Mouse (Mus musculus) hindbrain, embryonic 12.5 days (tissue): ENCODE data around the gene H2-Ob. TPM values are rescaled to one million over a fixed set of nuclear protein-coding genes. Genes with fewer than 3 reads are reported as not detected.

ENCODE experiments used
- ATAC-seq: fragments of 200-750 bp; cut with Nextera tagmentation; 2 replicates; pipeline ENCODE4 v1.8.0; 2017; ENCODE audit warnings: moderate TSS enrichment; ENCODE audit not compliant: low FRiP score
- H3K27ac ChIP-seq: fragments of 300-500 bp; sonication (generic); 2 replicates; pipeline ENCODE4 v1.5.1; 2016; ENCODE audit warnings: mild to moderate bottlenecking
- H3K27me3 ChIP-seq: fragments of 300-500 bp; sonication (generic); 2 replicates; pipeline ENCODE4 v1.6.1; 2016; ENCODE audit warnings: mild to moderate bottlenecking
- H3K36me3 ChIP-seq: fragments of 300-500 bp; sonication (generic); 2 replicates; pipeline ENCODE4 v1.6.1; 2016; ENCODE audit warnings: mild to moderate bottlenecking
- H3K4me1 ChIP-seq: fragments of 300-500 bp; sonication (generic); 2 replicates; pipeline ENCODE4 v1.6.1; 2016
- H3K4me2 ChIP-seq: fragments of 300-500 bp; sonication (generic); replicated peaks from 2 replicates; pipeline ENCODE4 v1.6.1; 2016; ENCODE audit warnings: mild to moderate bottlenecking
- H3K4me3 ChIP-seq: fragments of 300-500 bp; sonication (generic); 2 replicates; pipeline ENCODE4 v1.5.1; 2016; ENCODE audit warnings: mild to moderate bottlenecking
- H3K9ac ChIP-seq: fragments of 300-500 bp; sonication (generic); 2 replicates; pipeline ENCODE4 v1.6.1; 2016; ENCODE audit warnings: mild to moderate bottlenecking, moderate library complexity
- H3K9me3 ChIP-seq: fragments of 300-500 bp; sonication (generic); replicated peaks from 2 replicates; pipeline ENCODE4 v1.6.1; 2016; ENCODE audit warnings: mild to moderate bottlenecking
- WGBS: fragments of 180-500 bp; shearing (Covaris S2); methylation state at CpG from one replicate; pipeline ENCODE4 v1.1.7; 2016; 5-methylcytosine and 5-hydroxymethylcytosine counted together
- polyA plus RNA-seq: library from polyadenylated mRNA; unstranded; fragments of >200 nt; fragmentation: Nextera tagmentation; extraction: Ambion mirVana; gene quantifications from 2 replicates; pipeline ENCODE4 v1.2.1, GENCODE M21; 2016

The H2-Ob gene
- polyA plus RNA-seq, 1 experiment from 2014 or later: not detected

GRCm38 (mm10) chr17:34251666-34252065 is 13.0 kb downstream of the H2-Ob start:
- Histone ChIP-seq H3K27ac (no peak overlapping the region), H3K9ac (no peak overlapping the region), H3K27me3 (0 out of 2 replicates have a peak, but pooled peaks cover 2% of the 10 kb centered on the region), H3K4me3 (no peak overlapping the region), H3K4me1 (no peaks in the 10 kb centered on the region), H3K4me2 (no peak overlapping the region), H3K36me3 (no peaks in the 10 kb centered on the region), H3K9me3 (no peaks in the 10 kb centered on the region)
- WGBS: 55% methylated on average over 4 of the region's 4 CpGs
- no peak for ATAC-seq

GRCm38 (mm10) chr17:34256501-34256900 is 17.8 kb downstream of the H2-Ob start:
- peaks cover 7% of the 10 kb centered on the region; the same call in 1 of the 2 replicates for H3K27me3 ChIP-seq
- H3K4me3 ChIP-seq: no peak overlapping the region
- 85% methylated on average over 5 of the region's 5 CpGs for WGBS
- no peak overlapping the region for H3K27ac ChIP-seq
- H3K9ac ChIP-seq: no peak overlapping the region
- no peaks in the 10 kb centered on the region for H3K36me3 ChIP-seq
- 0 out of 2 replicates have a peak, but pooled peaks cover 2% of the 10 kb centered on the region for H3K4me1 ChIP-seq
- H3K9me3 ChIP-seq: no peaks in the 10 kb centered on the region
- ATAC-seq: no peak
- H3K4me2 ChIP-seq: no peak overlapping the region

DNA sequence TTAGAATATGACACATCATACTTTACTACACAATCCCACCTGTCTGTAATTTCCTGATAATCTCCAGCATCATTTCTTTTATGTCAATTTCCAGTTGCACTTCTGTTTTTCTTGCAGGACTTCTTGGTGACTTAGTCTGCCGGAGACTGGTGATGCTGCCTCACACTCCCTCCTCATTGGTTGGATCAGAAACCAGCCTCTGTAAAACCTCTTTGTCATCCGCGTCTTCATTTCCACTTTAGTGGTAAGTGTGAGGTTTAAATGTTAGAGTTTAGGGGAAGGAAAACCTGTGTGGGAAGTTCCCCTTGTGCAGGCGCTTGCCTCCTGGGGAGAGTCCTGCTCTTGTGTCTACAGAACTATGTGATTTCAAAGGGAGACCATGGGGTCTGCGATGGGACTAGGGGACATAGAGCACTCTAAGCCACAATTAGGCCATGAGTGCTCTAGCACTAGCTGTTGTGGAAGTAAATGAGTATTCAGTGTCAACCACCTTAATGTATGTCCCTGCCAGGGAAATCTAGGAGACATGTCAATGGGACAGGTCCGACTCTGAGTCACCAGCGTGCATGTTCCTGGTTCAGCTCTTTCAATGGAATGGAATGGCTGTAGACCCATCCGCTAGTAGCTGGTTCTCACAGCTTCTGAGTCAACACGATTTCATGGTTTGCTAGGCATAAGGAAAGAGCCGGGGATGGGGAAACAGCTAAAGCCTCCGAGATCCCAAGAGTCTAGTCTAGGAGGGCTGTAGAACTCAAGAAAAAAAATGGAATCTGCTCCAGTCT is 19.1 kb downstream of the H2-Ob start, which contains the start of gene H2-Ab1:
Gene H2-Ab1, plus strand, starts transcription at position 96 of the 782 bp plus-strand sequence.
- Histone ChIP-seq H3K4me3 (no peak within 1 kb of the TSS), H3K27ac (no peak within 1 kb of the TSS), H3K9ac (no peak within 1 kb of the TSS), H3K4me2 (no peak within 1 kb of the TSS), H3K9me3 (no peaks in the 10 kb centered on the region), H3K27me3 (peaks cover 7% of the 10 kb centered on the region; the same call in 1 of the 2 replicates), H3K36me3 (no peaks in the 10 kb centered on the region), H3K4me1 (0 out of 2 replicates have a peak, but pooled peaks cover 2% of the 10 kb centered on the region)
- no peak for ATAC-seq
- WGBS: 70% methylated on average over 11 of the region's 11 CpGs

DNA sequence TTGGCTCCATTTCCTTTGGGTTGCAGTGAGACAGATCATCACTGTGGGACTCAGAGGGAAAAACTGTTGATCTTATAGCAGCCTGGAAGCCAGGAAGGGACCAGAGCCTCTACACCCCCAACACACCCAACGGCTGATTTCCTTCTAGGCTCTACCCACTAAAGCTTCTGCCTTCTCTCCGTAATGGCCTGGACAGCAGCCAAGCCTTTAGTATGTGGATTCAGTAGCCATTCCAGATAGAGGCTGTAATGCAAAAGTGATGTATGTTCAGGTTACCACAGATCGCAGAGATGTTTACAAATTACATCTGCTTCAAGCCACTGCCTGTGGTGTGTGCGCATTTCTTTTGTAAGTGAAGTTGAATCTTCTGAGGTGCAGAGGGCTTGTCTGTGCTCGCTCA is 21.8 kb downstream of the H2-Ob start:
- H3K4me1 ChIP-seq: peaks cover 23% of the 10 kb centered on the region

DNA sequence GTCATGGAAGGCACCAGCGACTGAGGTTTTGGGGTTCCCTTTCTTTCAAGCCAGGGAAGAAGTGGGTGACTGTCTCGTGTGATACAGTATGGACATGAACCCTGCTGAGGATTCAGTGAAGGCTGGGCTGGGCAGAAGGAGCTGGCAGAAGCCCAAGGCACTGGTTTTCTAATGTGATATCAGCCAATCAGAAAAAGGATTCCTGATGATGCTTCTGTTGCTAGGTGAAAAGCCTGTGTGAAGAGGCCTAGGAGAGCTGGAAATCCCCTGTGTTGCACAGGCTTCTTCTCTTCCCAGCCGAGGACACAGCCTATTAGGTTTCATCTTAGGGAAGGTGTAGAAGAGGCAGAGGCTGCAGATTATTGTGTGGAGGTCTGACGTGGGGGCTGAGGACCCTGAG is 22.8 kb downstream of the H2-Ob start:
- no peak overlapping the region for H3K4me3 ChIP-seq
- no peak overlapping the region for H3K27ac ChIP-seq
- ATAC-seq: peak; percentile 50
- no peak overlapping the region for H3K4me2 ChIP-seq
- WGBS: 24% methylated on average over 4 of the region's 4 CpGs
- H3K9me3 ChIP-seq: no peaks in the 10 kb centered on the region
- H3K27me3 ChIP-seq: peaks cover 32% of the 10 kb centered on the region
- peaks cover 23% of the 10 kb centered on the region for H3K4me1 ChIP-seq
- H3K9ac ChIP-seq: no peak overlapping the region
- no peaks in the 10 kb centered on the region for H3K36me3 ChIP-seq

More for the DNA sequence above, 21.8 kb downstream of the H2-Ob start:
- no peaks in the 10 kb centered on the region for H3K36me3 ChIP-seq
- H3K27me3 ChIP-seq: peaks cover 31% of the 10 kb centered on the region
- no peak overlapping the region for H3K4me2 ChIP-seq
- H3K9me3 ChIP-seq: no peaks in the 10 kb centered on the region
- 86% methylated on average over 5 of the region's 5 CpGs for WGBS
- H3K27ac ChIP-seq: no peak overlapping the region
- H3K4me3 ChIP-seq: no peak overlapping the region
- no peak overlapping the region for H3K9ac ChIP-seq
- no peak for ATAC-seq

- Histone ChIP-seq H3K36me3 (no peaks in the 10 kb centered on the region), H3K9ac (peak overlapping the region; percentile 35), H3K4me3 (peak overlapping the region; percentile 53), H3K4me2 (peak overlapping the region; percentile 98), H3K9me3 (no peaks in the 10 kb centered on the region), H3K27ac (no peak overlapping the region), H3K27me3 (peaks cover 32% of the 10 kb centered on the region), H3K4me1 (peaks cover 23% of the 10 kb centered on the region)
- ATAC-seq: peak; percentile 85
- 3% methylated on average over 8 of the region's 8 CpGs for WGBS
These were observed 24.4 kb downstream of the H2-Ob start for GRCm38 (mm10) chr17:34263068-34263467.

GRCm38 (mm10) chr17:34263811-34264371 is 25.2 kb downstream of the H2-Ob start:
- WGBS: 3% methylated on average over 14 of the region's 14 CpGs
- no peak for ATAC-seq
- H3K9me3 ChIP-seq: no peaks in the 10 kb centered on the region
- H3K4me3 ChIP-seq: peak overlapping the region; percentile 53
- no peaks in the 10 kb centered on the region for H3K36me3 ChIP-seq
- H3K4me2 ChIP-seq: peak overlapping the region; percentile 98
- H3K4me1 ChIP-seq: peaks cover 23% of the 10 kb centered on the region
- H3K9ac ChIP-seq: peak overlapping the region; percentile 35; the same call in 1 of the 2 replicates
- H3K27ac ChIP-seq: no peak overlapping the region
- peaks cover 29% of the 10 kb centered on the region for H3K27me3 ChIP-seq

GRCm38 (mm10) chr17:34264452-34265351 is 26.0 kb downstream of the H2-Ob start:
- H3K27me3 ChIP-seq: peaks cover 29% of the 10 kb centered on the region
- H3K9me3 ChIP-seq: no peaks in the 10 kb centered on the region
- H3K27ac ChIP-seq: no peak overlapping the region
- peak overlapping the region; percentile 98 for H3K4me2 ChIP-seq
- peak; percentile 26; the same call in 1 of the 2 replicates for ATAC-seq
- H3K9ac ChIP-seq: peak overlapping the region; percentile 54
- H3K36me3 ChIP-seq: no peaks in the 10 kb centered on the region
- H3K4me3 ChIP-seq: peak overlapping the region; percentile 53
- WGBS: under 1% methylated on average over 92 of the region's 93 CpGs
- peaks cover 23% of the 10 kb centered on the region for H3K4me1 ChIP-seq

- Histone ChIP-seq H3K4me2 (no peak overlapping the region), H3K4me3 (no peak overlapping the region), H3K4me1 (peaks cover 18% of the 10 kb centered on the region), H3K27ac (no peak overlapping the region), H3K9me3 (no peaks in the 10 kb centered on the region), H3K36me3 (no peaks in the 10 kb centered on the region), H3K27me3 (peaks cover 23% of the 10 kb centered on the region), H3K9ac (no peak overlapping the region)
- WGBS: 92% methylated on average over 2 of the region's 2 CpGs
- no peak for ATAC-seq
These were observed 29.6 kb downstream of the H2-Ob start for GRCm38 (mm10) chr17:34268262-34268661.

GRCm38 (mm10) chr17:34268748-34269147 is 30.0 kb downstream of the H2-Ob start:
- Histone ChIP-seq H3K27me3 (peaks cover 19% of the 10 kb centered on the region), H3K4me2 (no peak overlapping the region), H3K9me3 (no peaks in the 10 kb centered on the region), H3K4me1 (peaks cover 13% of the 10 kb centered on the region), H3K4me3 (no peak overlapping the region), H3K9ac (no peak overlapping the region), H3K36me3 (no peaks in the 10 kb centered on the region), H3K27ac (no peak overlapping the region)
- WGBS: 82% methylated on average over 2 of the region's 2 CpGs
- ATAC-seq: no peak

DNA sequence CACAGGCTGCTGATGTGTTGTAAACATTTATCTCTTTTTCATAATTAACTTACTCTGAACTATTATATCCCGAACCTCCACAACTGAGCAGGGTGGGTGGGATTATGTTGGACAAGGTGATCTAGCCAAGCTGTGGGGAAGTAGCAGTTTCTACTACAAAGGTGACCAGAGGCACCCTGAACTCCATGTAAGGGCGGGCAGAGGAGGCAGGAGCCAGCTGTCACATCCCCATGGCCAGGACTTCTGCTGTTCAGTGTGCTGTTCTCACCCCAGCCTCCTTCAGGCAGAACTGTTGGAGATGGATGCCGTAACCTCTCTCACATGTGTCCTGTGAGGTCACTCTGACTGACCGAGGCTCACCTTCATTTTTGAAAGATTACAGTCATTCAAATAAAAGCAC is 31.1 kb downstream of the H2-Ob start:
- no peaks in the 10 kb centered on the region for H3K36me3 ChIP-seq
- H3K27me3 ChIP-seq: peaks cover 9% of the 10 kb centered on the region
- H3K27ac ChIP-seq: no peak overlapping the region
- H3K4me2 ChIP-seq: no peak overlapping the region
- no peak overlapping the region for H3K4me3 ChIP-seq
- H3K9ac ChIP-seq: no peak overlapping the region
- ATAC-seq: no peak
- 73% methylated on average over 4 of the region's 4 CpGs for WGBS
- no peaks in the 10 kb centered on the region for H3K9me3 ChIP-seq
- H3K4me1 ChIP-seq: peaks cover 5% of the 10 kb centered on the region

- no peak for ATAC-seq
- Histone ChIP-seq H3K9ac (no peak overlapping the region), H3K4me1 (peaks cover 1% of the 10 kb centered on the region)
These were observed 31.5 kb downstream of the H2-Ob start for GRCm38 (mm10) chr17:34270230-34270629.

More at GRCm38 (mm10) chr17:34270230-34270629, 31.5 kb downstream of the H2-Ob start:
- Histone ChIP-seq H3K36me3 (no peaks in the 10 kb centered on the region), H3K4me2 (no peak overlapping the region), H3K9me3 (no peaks in the 10 kb centered on the region), H3K27ac (no peak overlapping the region), H3K27me3 (peaks cover 5% of the 10 kb centered on the region), H3K4me3 (no peak overlapping the region)
- WGBS: 91% methylated on average over 2 of the region's 2 CpGs
